Mouse (Mus musculus): ENCODE measurements around the gene Adgre4. TPM values are rescaled to one million over a fixed set of nuclear protein-coding genes. Genes with fewer than 3 reads are reported as not detected.

Gene Adgre4
- polyA plus RNA-seq (2015; fragmentation: Nextera tagmentation; extraction: Ambion mirVana): 1.1 and 1.2 TPM in 2 replicates

- no peak for DNase-seq (ENCODE audit: low spot score)
Measured at GRCm38 (mm10) chr17:55749786-55750185, at the start of gene Adgre4. Gene Adgre4 (plus strand): TSS chr17:55749984.

- peak; percentile 80 for DNase-seq (ENCODE audit: low spot score)
Measured at GRCm38 (mm10) chr17:55702161-55702820, 47.5 kb upstream of the Adgre4 start.

- no peak for DNase-seq (ENCODE audit: low spot score)
Measured at GRCm38 (mm10) chr17:55702865-55703264, 46.9 kb upstream of the Adgre4 start.

GRCm38 (mm10) chr17:55711984-55712811 is 37.6 kb upstream of the Adgre4 start, which contains the start of gene Pot1b:
Gene Pot1b (minus strand): TSS chr17:55712628.
- DNase-seq (ENCODE audit: low spot score): peak; percentile 96

GRCm38 (mm10) chr17:55721270-55721669 is 28.5 kb upstream of the Adgre4 start:
- DNase-seq (ENCODE audit: low spot score): no peak

GRCm38 (mm10) chr17:55722250-55722649 is 27.5 kb upstream of the Adgre4 start:
- DNase-seq (ENCODE audit: low spot score): no peak

GRCm38 (mm10) chr17:55726193-55726592 is 23.6 kb upstream of the Adgre4 start:
- no peak for DNase-seq (ENCODE audit: low spot score)

GRCm38 (mm10) chr17:55736675-55737074 is 13.1 kb upstream of the Adgre4 start:
- no peak for DNase-seq (ENCODE audit: low spot score)

- no peak for DNase-seq (ENCODE audit: low spot score)
Measured at GRCm38 (mm10) chr17:55751170-55751569, 1.4 kb downstream of the Adgre4 start.

GRCm38 (mm10) chr17:55813642-55814041 is 63.9 kb downstream of the Adgre4 start:
- DNase-seq (ENCODE audit: low spot score): peak; percentile 15

- DNase-seq (ENCODE audit: low spot score): no peak
Measured at GRCm38 (mm10) chr17:55816853-55817252, 67.1 kb downstream of the Adgre4 start.

- no peak for DNase-seq (ENCODE audit: low spot score)
Measured at GRCm38 (mm10) chr17:55821566-55821965, 71.8 kb downstream of the Adgre4 start.

GRCm38 (mm10) chr17:55843067-55843466 is 93.3 kb downstream of the Adgre4 start:
- no peak for DNase-seq (ENCODE audit: low spot score)

GRCm38 (mm10) chr17:55877184-55877583 is 127.4 kb downstream of the Adgre4 start:
- DNase-seq (ENCODE audit: low spot score): no peak

- peak; percentile 6 for DNase-seq (ENCODE audit: low spot score)
Measured at GRCm38 (mm10) chr17:55878282-55878635, 128.5 kb downstream of the Adgre4 start.

GRCm38 (mm10) chr17:55878636-55879369 is 129.0 kb downstream of the Adgre4 start, which contains the start of gene Zfp119a:
Gene Zfp119a (minus strand): TSS chr17:55878930.
- peak; percentile 75 for DNase-seq (ENCODE audit: low spot score)

GRCm38 (mm10) chr17:55883631-55884030 is 133.8 kb downstream of the Adgre4 start:
- no peak for DNase-seq (ENCODE audit: low spot score)

- no peak for DNase-seq (ENCODE audit: low spot score)
Measured at GRCm38 (mm10) chr17:55884912-55885311, 135.1 kb downstream of the Adgre4 start.

- DNase-seq (ENCODE audit: low spot score): peak; percentile 35
Measured at GRCm38 (mm10) chr17:55892406-55892955, 142.7 kb downstream of the Adgre4 start.

GRCm38 (mm10) chr17:55903087-55903486 is 153.3 kb downstream of the Adgre4 start:
- no peak for DNase-seq (ENCODE audit: low spot score)

Data from thymus, postnatal 0 days (tissue).